Mouse (Mus musculus) ES-E14 (cell line): Measurements from ENCODE around the gene Prkab2. TPM values are rescaled to one million over a fixed set of nuclear protein-coding genes. Genes with fewer than 3 reads are reported as not detected.

Source experiments
- DNase-seq: peaks from one replicate; pipeline ENCODE4 v3.0.0-alpha.2; 2013; ENCODE audit warnings: low read depth, low spot score
- H3K27ac ChIP-seq: 2 replicates; pipeline ENCODE4 v1.5.1; 2012; ENCODE audit warnings: low read depth, mild to moderate bottlenecking, low read length, moderate library complexity, mixed read lengths; ENCODE audit not compliant: poor library complexity, insufficient read depth, severe bottlenecking
- H3K36me3 ChIP-seq: 2 replicates; pipeline ENCODE4 v1.6.1; 2012; ENCODE audit warnings: mild to moderate bottlenecking, low read length, moderate library complexity, mixed read lengths; ENCODE audit not compliant: control insufficient read depth, poor library complexity, insufficient read depth, severe bottlenecking
- H3K4me1 ChIP-seq, 2 experiments: fragments of 150-350 bp in 1 of 2; sonication (generic) in 1 of 2; 2 replicates each; pipeline ENCODE4 v1.6.1; 2012; ENCODE audit warnings: low read length in 2 of 2, mild to moderate bottlenecking in 1 of 2, mixed read lengths in 1 of 2; ENCODE audit not compliant: control insufficient read depth in 2 of 2, insufficient read depth in 2 of 2, poor library complexity in 1 of 2
- H3K4me3 ChIP-seq, 2 experiments: fragments of 150-350 bp in 1 of 2; sonication (generic) in 1 of 2; 2 replicates each; pipeline ENCODE4 v1.5.1; 2012; ENCODE audit warnings: low read length in 2 of 2, low read depth in 1 of 2, mild to moderate bottlenecking in 1 of 2, mixed read lengths in 1 of 2; ENCODE audit not compliant: insufficient read depth in 1 of 2, poor library complexity in 1 of 2, severe bottlenecking in 1 of 2
- H3K9ac ChIP-seq: 2 replicates; pipeline ENCODE4 v1.6.1; 2012; ENCODE audit warnings: low read depth, mild to moderate bottlenecking, low read length, mixed read lengths; ENCODE audit not compliant: poor library complexity, insufficient read depth, severe bottlenecking
- H3K9me3 ChIP-seq: fragments of 150-350 bp; sonication (generic); 2 replicates; pipeline ENCODE4 v1.6.1; 2012; ENCODE audit warnings: low read depth, mild to moderate bottlenecking, low read length; ENCODE audit not compliant: control insufficient read depth, insufficient read depth
- CHD2 ChIP-seq: IDR thresholded peaks from 2 replicates; pipeline ENCODE4 v1.6.1; 2014; ENCODE audit warnings: mild to moderate bottlenecking, low read depth, low read length, inconsistent platforms
- HCFC1 ChIP-seq: IDR thresholded peaks from 2 replicates; pipeline ENCODE4 v1.6.1; 2012; ENCODE audit warnings: low read length, inconsistent platforms, borderline replicate concordance; ENCODE audit not compliant: insufficient read depth
- MAFK ChIP-seq: IDR thresholded peaks from 2 replicates; pipeline ENCODE4 v1.6.1; 2014; ENCODE audit warnings: mild to moderate bottlenecking, low read depth, low read length, inconsistent platforms; ENCODE audit not compliant: insufficient read depth
- ZC3H11A ChIP-seq: IDR thresholded peaks from 2 replicates; pipeline ENCODE4 v1.6.1; 2012; ENCODE audit warnings: low read depth, mild to moderate bottlenecking, inconsistent platforms, low read length, borderline replicate concordance
- ZNF384 ChIP-seq: IDR thresholded peaks from 2 replicates; pipeline ENCODE4 v1.6.1; 2012; ENCODE audit warnings: low read depth, low read length, inconsistent platforms
- in situ Hi-C, 2 experiments: fragments of 600-800 bp; cut with MboI; formaldehyde crosslinking; loops; one replicate each; pipeline ENCODE4 v1.15.1; 2025; ENCODE audit warnings: low sequenced_read_pairs in 2 of 2, inconsistent platforms in 1 of 2; ENCODE audit not compliant: unreplicated experiment in 2 of 2
- total RNA-seq: library from RNA; depleted of rRNA; stranded (reverse); fragments of 300-350 nt; gene quantifications from 2 replicates; pipeline ENCODE4 v1.2.3, GENCODE M21; 2012

Gene Prkab2
- total RNA-seq, 1 experiment = 7.5 TPM

DNA sequence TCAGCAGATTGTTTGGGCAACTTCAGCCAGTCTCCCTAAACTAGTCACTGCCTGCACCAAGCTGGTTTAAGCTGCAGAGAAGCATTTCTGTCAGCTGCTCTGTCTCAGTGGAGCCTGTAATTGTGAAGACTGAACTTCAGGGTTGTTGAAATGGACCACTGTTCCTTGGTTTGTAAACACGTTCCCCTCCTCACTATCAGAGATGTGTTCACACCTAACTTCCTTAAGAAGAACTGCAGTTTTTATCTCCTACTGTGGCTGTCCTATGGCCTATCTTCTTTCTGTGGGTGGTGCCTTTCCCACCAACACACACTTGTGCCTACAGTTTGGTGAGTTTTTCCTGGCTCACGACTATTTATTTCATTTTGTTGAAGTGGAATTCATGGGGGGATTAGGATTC lies 31.3 kb downstream of the Prkab2 start:
- DNase-seq = no peak
- Histone ChIP-seq H3K27ac (no peak overlapping the region), H3K4me1 (peaks cover 2 to 15% of the 10 kb centered on the region in 2 experiments; a peak in 2 of 4 replicates), H3K4me3 (no peak overlapping the region), H3K9ac (no peak overlapping the region), H3K36me3 (no peaks in the 10 kb centered on the region), H3K9me3 (no peaks in the 10 kb centered on the region)
- in situ Hi-C loops = loop anchor here in 1 of 2 experiments (10.0 kb wide), 1 partner anchor 196 kb away; the partner anchor contains the start of gene Pde4dip
- no peak for TF ChIP-seq MAFK
- no peak for TF ChIP-seq CHD2
- no peak for TF ChIP-seq ZC3H11A

DNA sequence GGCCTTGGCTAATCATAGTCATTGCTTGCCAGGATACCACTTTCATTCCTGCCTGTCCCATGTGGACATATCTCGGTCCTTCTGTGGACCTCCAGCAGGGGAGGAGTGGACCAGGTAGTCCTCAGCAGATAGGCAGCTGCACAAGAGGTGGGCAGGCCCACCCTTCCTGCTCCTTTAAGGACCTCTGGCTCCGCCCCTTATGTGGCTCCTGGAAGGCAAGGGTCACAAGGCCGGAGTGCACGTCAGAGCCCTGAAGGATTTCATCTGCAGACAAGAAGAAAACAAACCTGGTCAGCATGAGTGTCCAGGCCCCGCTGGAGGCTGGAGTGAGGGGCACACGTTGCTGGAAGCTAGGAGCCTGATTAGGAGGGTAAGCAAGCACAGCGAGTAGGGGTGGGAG lies 32.6 kb downstream of the Prkab2 start:
- in situ Hi-C loops = no loop called here
- H3K36me3 ChIP-seq = no peaks in the 10 kb centered on the region
- H3K27ac ChIP-seq = no peak overlapping the region
- no peak overlapping the region for H3K4me3 ChIP-seq
- no peak overlapping the region for H3K9ac ChIP-seq
- TF ChIP-seq MAFK = no peak
- no peak for TF ChIP-seq ZNF384
- TF ChIP-seq HCFC1 = no peak
- TF ChIP-seq CHD2 = no peak
- no peak for TF ChIP-seq ZC3H11A
- peaks cover 2 to 10% of the 10 kb centered on the region in 2 experiments; a peak in 2 of 4 replicates for H3K4me1 ChIP-seq
- no peaks in the 10 kb centered on the region for H3K9me3 ChIP-seq
- DNase-seq = no peak

DNA sequence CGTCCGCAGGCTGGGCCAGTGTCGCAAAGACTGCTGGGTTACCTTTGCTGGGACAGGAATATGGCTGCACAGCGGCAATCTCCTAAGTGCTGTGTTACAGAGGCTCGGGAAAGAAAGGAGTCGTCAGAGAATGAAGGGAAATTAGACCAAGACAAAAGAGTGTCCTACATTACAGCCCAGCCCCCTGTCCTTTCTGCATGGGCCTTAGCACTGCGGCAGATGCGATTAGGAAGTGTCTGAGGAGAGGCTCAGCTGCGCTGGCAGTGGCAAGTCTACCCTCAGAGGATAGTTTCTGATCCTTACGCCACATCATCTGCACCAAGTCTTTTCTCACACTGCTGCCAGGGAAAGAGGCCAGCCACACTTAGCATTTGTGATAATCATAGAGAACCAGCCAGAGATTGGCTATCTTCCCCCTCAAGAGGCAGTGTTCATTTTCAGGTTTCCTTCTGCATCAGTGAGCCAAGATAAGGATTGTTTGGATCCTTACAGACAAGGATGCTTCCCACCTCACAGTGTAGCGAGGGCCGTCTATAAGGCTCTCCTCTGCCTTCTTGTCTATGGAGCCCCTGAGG lies 33.5 kb downstream of the Prkab2 start:
- H3K36me3 ChIP-seq = no peaks in the 10 kb centered on the region
- no peaks in the 10 kb centered on the region for H3K9me3 ChIP-seq
- H3K4me1 ChIP-seq = peaks cover 2 to 10% of the 10 kb centered on the region in 2 experiments; a peak in 2 of 4 replicates
- no peak overlapping the region for H3K27ac ChIP-seq
- no peak overlapping the region for H3K4me3 ChIP-seq
- in situ Hi-C loops = no loop called here
- TF ChIP-seq CHD2 = no peak
- no peak for TF ChIP-seq ZNF384
- no peak for TF ChIP-seq MAFK
- no peak for TF ChIP-seq ZC3H11A
- no peak for TF ChIP-seq HCFC1
- no peak overlapping the region for H3K9ac ChIP-seq
- DNase-seq = no peak

DNA sequence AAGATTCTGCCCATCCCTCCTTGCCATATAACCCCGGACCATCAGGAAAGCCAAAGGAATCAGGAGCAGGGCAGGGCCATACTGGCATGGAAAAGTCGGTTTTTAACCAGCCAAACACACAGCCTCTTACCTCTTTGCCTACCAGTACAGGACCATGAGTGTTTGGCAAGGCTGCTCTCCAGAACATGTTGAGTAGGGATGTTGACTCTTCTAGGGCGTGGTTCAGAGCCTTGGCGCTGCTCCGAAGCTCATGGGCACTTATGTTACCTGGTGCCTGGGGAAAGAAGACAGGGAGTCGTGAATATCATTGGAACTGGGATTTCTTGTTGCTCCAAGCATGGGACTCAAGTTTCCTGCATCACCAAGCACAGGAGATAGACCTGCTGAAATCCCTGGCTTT lies 35.8 kb downstream of the Prkab2 start:
- TF ChIP-seq HCFC1 (no peak), CHD2 (no peak), ZC3H11A (no peak), ZNF384 (no peak), MAFK (no peak)
- H3K9me3 ChIP-seq = no peaks in the 10 kb centered on the region

DNA sequence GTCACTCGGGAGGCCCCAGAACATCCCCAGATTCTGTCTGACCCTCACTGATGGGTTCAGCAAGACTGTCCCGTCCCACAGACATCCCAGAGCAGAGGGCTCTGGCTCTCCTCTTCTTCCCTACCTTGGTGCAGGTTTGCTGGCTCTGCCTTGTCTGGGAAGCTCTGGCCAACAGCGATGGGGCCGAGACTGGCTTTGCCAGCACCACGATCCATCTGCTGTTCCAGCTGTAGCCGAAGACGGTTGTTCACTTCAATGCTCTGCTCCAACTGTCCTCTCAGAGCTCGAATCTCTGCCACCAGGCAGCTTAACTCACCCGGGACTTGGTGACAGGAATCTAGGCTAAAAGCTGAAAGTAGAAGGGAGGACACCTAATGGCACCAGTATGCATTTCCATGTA lies 38.9 kb downstream of the Prkab2 start:
- no peaks in the 10 kb centered on the region for H3K36me3 ChIP-seq
- in situ Hi-C loops = no loop called here
- peaks cover 0 to 6% of the 10 kb centered on the region in 2 experiments; a peak in 2 of 4 replicates for H3K4me1 ChIP-seq
- no peaks in the 10 kb centered on the region for H3K9me3 ChIP-seq
- no peak overlapping the region for H3K9ac ChIP-seq
- TF ChIP-seq ZC3H11A (no peak), HCFC1 (no peak), ZNF384 (no peak), MAFK (no peak), CHD2 (no peak)
- no peak overlapping the region for H3K27ac ChIP-seq
- H3K4me3 ChIP-seq = no peak overlapping the region
- no peak for DNase-seq

More for the DNA sequence above, 35.8 kb downstream of the Prkab2 start:
- in situ Hi-C loops = no loop called here
- no peak for DNase-seq
- Histone ChIP-seq H3K4me1 (peaks cover 2 to 10% of the 10 kb centered on the region in 2 experiments; a peak in 2 of 4 replicates), H3K27ac (no peak overlapping the region), H3K36me3 (no peaks in the 10 kb centered on the region), H3K4me3 (no peak overlapping the region), H3K9ac (no peak overlapping the region)
